Mouse (Mus musculus): ENCODE measurements around the gene Fn3krp. TPM values are rescaled to one million over a fixed set of nuclear protein-coding genes. Genes with fewer than 3 reads are reported as not detected.

Gene Fn3krp
- total RNA-seq, 1 experiment, result 9.9 TPM

DNA sequence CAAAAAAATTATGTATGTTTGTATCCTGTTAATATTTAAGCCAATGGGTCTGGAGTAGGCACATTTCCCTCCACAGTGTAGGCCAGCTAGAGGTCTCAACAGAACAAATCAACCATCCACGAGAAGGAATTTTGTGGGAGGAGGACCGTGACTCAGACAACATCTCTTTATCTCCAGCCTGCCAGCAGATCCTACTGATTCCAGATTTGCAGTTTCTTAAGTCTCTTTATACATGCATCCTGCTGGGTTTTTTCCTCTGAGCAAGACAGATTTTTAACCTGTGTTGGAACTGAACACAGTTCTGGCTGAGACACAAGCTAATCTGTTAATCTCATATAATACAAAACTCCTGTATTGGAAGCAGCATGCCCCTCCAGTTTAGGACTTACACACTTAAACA, 2.3 kb upstream of the Fn3krp start:
- Histone ChIP-seq H3K4me1 (ENCODE audit: control insufficient read depth in 2 of 2, insufficient read depth in 2 of 2, low read length in 2 of 2, poor library complexity in 1 of 2) (peaks cover 0 to 2% of the 10 kb centered on the region in 2 experiments; a peak in 1 of 4 replicates), H3K27ac (ENCODE audit: insufficient read depth, low read depth, low read length, poor library complexity, severe bottlenecking) (no peak overlapping the region), H3K36me3 (ENCODE audit: control insufficient read depth, insufficient read depth, low read length, poor library complexity, severe bottlenecking) (no peaks in the 10 kb centered on the region), H3K9ac (ENCODE audit: insufficient read depth, low read depth, low read length, poor library complexity, severe bottlenecking) (no peak overlapping the region), H3K4me3 (ENCODE audit: insufficient read depth in 1 of 2, low read depth in 1 of 2, low read length in 2 of 2, poor library complexity in 1 of 2, severe bottlenecking in 1 of 2) (no peak overlapping the region), H3K9me3 (ENCODE audit: control insufficient read depth, insufficient read depth, low read depth, low read length) (no peaks in the 10 kb centered on the region)
- in situ Hi-C loops (cut with MboI; ENCODE audit: low sequenced_read_pairs in 2 of 2, unreplicated experiment in 2 of 2), result no loop called here
- no peak for DNase-seq (ENCODE audit: low read depth, low spot score)
- no peak for TF ChIP-seq HCFC1 (IDR thresholded peaks at IDR 0.05; ENCODE audit: borderline replicate concordance, insufficient read depth, low read length)
- no peak for TF ChIP-seq CHD2 (IDR thresholded peaks at IDR 0.05; ENCODE audit: low read depth, low read length)
- no peak for TF ChIP-seq MAFK (IDR thresholded peaks at IDR 0.05; ENCODE audit: insufficient read depth, low read depth, low read length)
- TF ChIP-seq ZC3H11A (IDR thresholded peaks at IDR 0.05; ENCODE audit: borderline replicate concordance, low read depth, low read length), result no peak
- TF ChIP-seq ZNF384 (IDR thresholded peaks at IDR 0.05; ENCODE audit: low read depth, low read length), result no peak

DNA sequence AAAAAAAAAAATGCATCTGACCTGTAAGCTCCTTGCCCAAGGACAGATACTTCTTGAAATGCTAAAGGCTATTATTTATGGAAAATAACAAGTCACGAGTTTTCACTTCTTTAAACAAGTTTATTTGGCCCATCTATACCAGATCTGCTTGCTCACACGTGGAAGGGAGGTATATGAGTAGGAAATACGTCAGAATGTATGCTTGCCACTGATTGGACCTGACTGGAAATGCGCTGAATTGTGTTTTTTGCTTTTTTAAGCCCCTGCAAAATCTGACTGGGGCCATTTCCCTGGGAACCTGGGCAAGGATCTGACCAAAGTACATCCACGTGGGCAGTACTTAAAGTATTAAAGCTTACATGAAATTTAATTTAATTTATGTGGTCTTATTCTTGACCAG, 822 bp upstream of the Fn3krp start:
- in situ Hi-C loops (cut with MboI; ENCODE audit: low sequenced_read_pairs in 2 of 2, unreplicated experiment in 2 of 2), result no loop called here
- H3K9ac ChIP-seq (ENCODE audit: insufficient read depth, low read depth, low read length, poor library complexity, severe bottlenecking), result no peak overlapping the region
- no peaks in the 10 kb centered on the region for H3K36me3 ChIP-seq (ENCODE audit: control insufficient read depth, insufficient read depth, low read length, poor library complexity, severe bottlenecking)
- no peaks in the 10 kb centered on the region for H3K9me3 ChIP-seq (ENCODE audit: control insufficient read depth, insufficient read depth, low read depth, low read length)
- TF ChIP-seq ZNF384 (IDR thresholded peaks at IDR 0.05; ENCODE audit: low read depth, low read length) (no peak), MAFK (IDR thresholded peaks at IDR 0.05; ENCODE audit: insufficient read depth, low read depth, low read length) (no peak), CHD2 (IDR thresholded peaks at IDR 0.05; ENCODE audit: low read depth, low read length) (no peak), ZC3H11A (IDR thresholded peaks at IDR 0.05; ENCODE audit: borderline replicate concordance, low read depth, low read length) (no peak), HCFC1 (IDR thresholded peaks at IDR 0.05; ENCODE audit: borderline replicate concordance, insufficient read depth, low read length) (no peak)
- no peak overlapping the region for H3K27ac ChIP-seq (ENCODE audit: insufficient read depth, low read depth, low read length, poor library complexity, severe bottlenecking)
- peaks cover 0 to 2% of the 10 kb centered on the region in 2 experiments; a peak in 1 of 4 replicates for H3K4me1 ChIP-seq (ENCODE audit: control insufficient read depth in 2 of 2, insufficient read depth in 2 of 2, low read length in 2 of 2, poor library complexity in 1 of 2)
- DNase-seq (ENCODE audit: low read depth, low spot score), result no peak
- H3K4me3 ChIP-seq (ENCODE audit: insufficient read depth in 1 of 2, low read depth in 1 of 2, low read length in 2 of 2, poor library complexity in 1 of 2, severe bottlenecking in 1 of 2), result peak overlapping the region in 1 of 2 experiments; percentile 58; a peak in 2 of 4 replicates

DNA sequence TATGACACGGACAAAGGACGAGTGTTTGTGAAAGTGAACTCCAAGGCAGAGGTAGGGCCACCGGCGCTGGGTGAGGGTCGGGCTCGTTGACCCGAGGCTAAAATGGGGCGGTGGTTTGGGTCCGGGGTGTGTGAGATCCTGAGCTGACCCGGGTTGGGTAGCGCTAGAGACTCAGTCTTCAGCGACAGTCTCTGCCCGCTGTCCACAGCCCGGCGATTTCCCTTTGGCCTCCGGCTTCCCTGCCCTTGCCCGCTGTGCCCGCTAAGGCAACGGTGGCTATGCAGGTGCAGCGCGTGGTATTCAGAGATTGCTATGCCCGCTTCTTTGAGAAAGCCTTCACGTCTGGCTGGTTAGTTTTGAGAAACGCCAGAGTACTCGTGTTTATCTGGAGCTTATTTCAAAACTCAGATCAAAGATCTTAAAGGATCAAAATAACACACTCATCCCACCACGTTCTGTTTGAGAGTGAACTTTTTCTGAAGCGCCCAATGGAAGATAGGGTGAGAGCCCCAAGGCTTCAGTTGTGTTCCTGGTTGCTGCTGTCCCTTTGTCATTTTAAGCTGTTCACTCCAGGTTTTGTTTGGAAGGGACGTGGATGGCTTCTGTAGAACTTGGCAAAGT, 462 bp downstream of the Fn3krp start:
- H3K27ac ChIP-seq (ENCODE audit: insufficient read depth, low read depth, low read length, poor library complexity, severe bottlenecking), result no peak overlapping the region
- peak overlapping the region; percentile 67 to 93 for H3K4me3 ChIP-seq (ENCODE audit: insufficient read depth in 1 of 2, low read depth in 1 of 2, low read length in 2 of 2, poor library complexity in 1 of 2, severe bottlenecking in 1 of 2)
- H3K36me3 ChIP-seq (ENCODE audit: control insufficient read depth, insufficient read depth, low read length, poor library complexity, severe bottlenecking), result no peaks in the 10 kb centered on the region
- peak overlapping the region; percentile 62 for H3K9ac ChIP-seq (ENCODE audit: insufficient read depth, low read depth, low read length, poor library complexity, severe bottlenecking)
- in situ Hi-C loops (cut with MboI; ENCODE audit: low sequenced_read_pairs in 2 of 2, unreplicated experiment in 2 of 2), result no loop called here
- TF ChIP-seq CHD2 (IDR thresholded peaks at IDR 0.05; ENCODE audit: low read depth, low read length), result no peak
- no peak for TF ChIP-seq HCFC1 (IDR thresholded peaks at IDR 0.05; ENCODE audit: borderline replicate concordance, insufficient read depth, low read length)
- TF ChIP-seq MAFK (IDR thresholded peaks at IDR 0.05; ENCODE audit: insufficient read depth, low read depth, low read length), result no peak
- no peak for TF ChIP-seq ZC3H11A (IDR thresholded peaks at IDR 0.05; ENCODE audit: borderline replicate concordance, low read depth, low read length)
- no peak for TF ChIP-seq ZNF384 (IDR thresholded peaks at IDR 0.05; ENCODE audit: low read depth, low read length)
- no peak for DNase-seq (ENCODE audit: low read depth, low spot score)
- H3K4me1 ChIP-seq (ENCODE audit: control insufficient read depth in 2 of 2, insufficient read depth in 2 of 2, low read length in 2 of 2, poor library complexity in 1 of 2), result peaks cover 0 to 2% of the 10 kb centered on the region in 2 experiments; a peak in 1 of 4 replicates
- no peaks in the 10 kb centered on the region for H3K9me3 ChIP-seq (ENCODE audit: control insufficient read depth, insufficient read depth, low read depth, low read length)

DNA sequence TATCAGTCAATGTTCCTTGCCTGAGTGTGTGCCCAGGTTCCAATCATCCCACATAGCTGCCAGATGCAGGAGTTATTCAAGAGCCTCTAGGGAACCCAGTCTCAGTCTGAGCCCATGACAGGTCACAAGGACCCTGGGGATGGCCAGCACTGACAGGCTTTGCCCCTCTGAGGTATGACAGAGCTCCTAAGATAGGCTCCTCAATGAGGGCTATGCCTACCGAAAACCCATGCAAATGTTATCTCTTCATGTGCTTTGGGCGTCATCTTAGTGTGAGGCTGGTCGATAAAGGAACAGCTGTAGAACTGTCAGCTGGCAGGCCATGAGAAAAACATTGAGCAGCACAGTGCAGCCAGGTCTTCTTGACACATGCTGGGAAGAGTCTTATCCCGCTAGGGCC, 12.2 kb downstream of the Fn3krp start:
- Histone ChIP-seq H3K27ac (ENCODE audit: insufficient read depth, low read depth, low read length, poor library complexity, severe bottlenecking) (no peak overlapping the region), H3K36me3 (ENCODE audit: control insufficient read depth, insufficient read depth, low read length, poor library complexity, severe bottlenecking) (peaks cover 6% of the 10 kb centered on the region; the same call in 1 of the 2 replicates)
- no peak for TF ChIP-seq CHD2 (IDR thresholded peaks at IDR 0.05; ENCODE audit: low read depth, low read length)
- no peak for TF ChIP-seq HCFC1 (IDR thresholded peaks at IDR 0.05; ENCODE audit: borderline replicate concordance, insufficient read depth, low read length)
- TF ChIP-seq MAFK (IDR thresholded peaks at IDR 0.05; ENCODE audit: insufficient read depth, low read depth, low read length), result no peak

More for the DNA sequence above, 12.2 kb downstream of the Fn3krp start:
- Histone ChIP-seq H3K4me1 (ENCODE audit: control insufficient read depth in 2 of 2, insufficient read depth in 2 of 2, low read length in 2 of 2, poor library complexity in 1 of 2) (no peaks in the 10 kb centered on the region), H3K9me3 (ENCODE audit: control insufficient read depth, insufficient read depth, low read depth, low read length) (no peaks in the 10 kb centered on the region), H3K9ac (ENCODE audit: insufficient read depth, low read depth, low read length, poor library complexity, severe bottlenecking) (no peak overlapping the region), H3K4me3 (ENCODE audit: insufficient read depth in 1 of 2, low read depth in 1 of 2, low read length in 2 of 2, poor library complexity in 1 of 2, severe bottlenecking in 1 of 2) (no peak overlapping the region)
- in situ Hi-C loops (cut with MboI; ENCODE audit: low sequenced_read_pairs in 2 of 2, unreplicated experiment in 2 of 2), result no loop called here
- DNase-seq (ENCODE audit: low read depth, low spot score), result no peak

Data from ES-E14 (cell line).